Mouse (Mus musculus) thymus, postnatal 25 days (tissue): ENCODE measurements at regions not wholly inside any gene's neighbourhood (a gene's known extent, or its start where the extent isn't known, plus 50 kb on each side); places are given as distances from the start of the nearest gene placed in this dataset.

ENCODE experiments used
- DNase-seq: peaks from one replicate; pipeline ENCODE4 v3.0.0; 2022

GRCm38 (mm10) chr10:97309580-97309979 lies 169.8 kb upstream of the Dcn start:
- no peak for DNase-seq

- peak; percentile 29 for DNase-seq
Measured at GRCm38 (mm10) chr10:97312509-97312908, 166.9 kb upstream of the Dcn start.

- peak; percentile 92 for DNase-seq
Measured at GRCm38 (mm10) chr10:97312978-97313377, 166.4 kb upstream of the Dcn start.

GRCm38 (mm10) chr10:97313407-97313901 lies 166.0 kb upstream of the Dcn start:
- DNase-seq = peak; percentile 88

GRCm38 (mm10) chr10:97332639-97333038 lies 146.8 kb upstream of the Dcn start:
- DNase-seq = no peak

GRCm38 (mm10) chr10:97334044-97334443 lies 145.4 kb upstream of the Dcn start:
- no peak for DNase-seq

- DNase-seq = no peak
Measured at GRCm38 (mm10) chr10:97334606-97335150, 144.7 kb upstream of the Dcn start.

GRCm38 (mm10) chr10:97338033-97338692 lies 141.2 kb upstream of the Dcn start:
- DNase-seq = no peak

- DNase-seq = no peak
Measured at GRCm38 (mm10) chr10:97339866-97340706, 139.3 kb upstream of the Dcn start.

- DNase-seq = peak; percentile 64
Measured at GRCm38 (mm10) chr10:97345347-97345746, 134.1 kb upstream of the Dcn start.

- no peak for DNase-seq
Measured at GRCm38 (mm10) chr10:97346949-97347348, 132.5 kb upstream of the Dcn start.

- DNase-seq = no peak
Measured at GRCm38 (mm10) chr10:97368625-97369024, 110.8 kb upstream of the Dcn start.

GRCm38 (mm10) chr10:97375824-97376223 lies 103.6 kb upstream of the Dcn start:
- peak; percentile 12 for DNase-seq

- no peak for DNase-seq
Measured at GRCm38 (mm10) chr10:97376376-97376775, 103.0 kb upstream of the Dcn start.

- no peak for DNase-seq
Measured at GRCm38 (mm10) chr10:97381586-97381985, 97.8 kb upstream of the Dcn start.

GRCm38 (mm10) chr10:97383881-97384280 lies 95.5 kb upstream of the Dcn start:
- DNase-seq = no peak

GRCm38 (mm10) chr10:97387196-97387876 lies 92.1 kb upstream of the Dcn start:
- DNase-seq = no peak

GRCm38 (mm10) chr10:97389647-97390590 lies 89.5 kb upstream of the Dcn start:
- no peak for DNase-seq

- no peak for DNase-seq
Measured at GRCm38 (mm10) chr10:97397062-97397771, 82.2 kb upstream of the Dcn start.

- DNase-seq = no peak
Measured at GRCm38 (mm10) chr10:97397896-97398295, 81.5 kb upstream of the Dcn start.

- no peak for DNase-seq
Measured at GRCm38 (mm10) chr10:97402524-97402923, 76.9 kb upstream of the Dcn start.
